Mouse (Mus musculus): Measurements from ENCODE around the gene Bach2. TPM values are rescaled to one million over a fixed set of nuclear protein-coding genes. Genes with fewer than 3 reads are reported as not detected.

Gene Bach2
- polyA plus RNA-seq, 1 experiment from 2014 or later = 8.2 TPM

- Histone ChIP-seq H3K4me1 (ENCODE audit: control insufficient read depth in 2 of 2, insufficient read depth in 2 of 2, low read length in 2 of 2) (peaks cover 23 to 38% of the 10 kb centered on the region in 2 experiments), H3K9me3 (ENCODE audit: control insufficient read depth, low read length) (no peaks in the 10 kb centered on the region), H3K4me2 (ENCODE audit: low read length) (peak overlapping the region; percentile 93), H3K4me3 (ENCODE audit: control insufficient read depth in 1 of 2, insufficient read depth in 1 of 2, low read depth in 1 of 2, low read length in 2 of 2) (peak overlapping the region in 1 of 2 experiments; percentile 93; a peak in 2 of 4 replicates), H3K9ac (ENCODE audit: low read length) (peak overlapping the region; percentile 95), H3K36me3 (ENCODE audit: control insufficient read depth, insufficient read depth, low read length) (no peaks in the 10 kb centered on the region), H3K27ac (replicated peaks in 1 of 2; ENCODE audit: control insufficient read depth in 1 of 2, insufficient read depth in 1 of 2, low read depth in 2 of 2, low read length in 2 of 2) (peak overlapping the region in 1 of 2 experiments; percentile 93; a peak in 1 of 4 replicates), H3K27me3 (ENCODE audit: control insufficient read depth, insufficient read depth, low read length) (no peaks in the 10 kb centered on the region)
- no peak for ATAC-seq (ENCODE audit: insufficient number of reproducible peaks, insufficient read depth, low FRiP score, low read depth)
- WGBS = 33% methylated on average over 9 of the region's 9 CpGs
Measured at GRCm38 (mm10) chr4:32240457-32241030, 1.9 kb downstream of the Bach2 start.

- no peak overlapping the region for H3K4me2 ChIP-seq (ENCODE audit: low read length)
- 65% methylated on average over 6 of the region's 6 CpGs for WGBS
- no peaks in the 10 kb centered on the region for H3K9me3 ChIP-seq (ENCODE audit: control insufficient read depth, low read length)
- 0 out of 2 replicates have a peak overlapping the region, but pooled peaks have one; percentile 21 for H3K9ac ChIP-seq (ENCODE audit: low read length)
- no peak overlapping the region for H3K4me3 ChIP-seq (ENCODE audit: control insufficient read depth in 1 of 2, insufficient read depth in 1 of 2, low read depth in 1 of 2, low read length in 2 of 2)
- peaks cover 26 to 43% of the 10 kb centered on the region in 2 experiments for H3K4me1 ChIP-seq (ENCODE audit: control insufficient read depth in 2 of 2, insufficient read depth in 2 of 2, low read length in 2 of 2)
- no peaks in the 10 kb centered on the region for H3K36me3 ChIP-seq (ENCODE audit: control insufficient read depth, insufficient read depth, low read length)
- H3K27ac ChIP-seq (replicated peaks in 1 of 2; ENCODE audit: control insufficient read depth in 1 of 2, insufficient read depth in 1 of 2, low read depth in 2 of 2, low read length in 2 of 2) = no peak overlapping the region
- no peak for ATAC-seq (ENCODE audit: insufficient number of reproducible peaks, insufficient read depth, low FRiP score, low read depth)
- no peaks in the 10 kb centered on the region for H3K27me3 ChIP-seq (ENCODE audit: control insufficient read depth, insufficient read depth, low read length)
Measured at GRCm38 (mm10) chr4:32241351-32241980, 2.9 kb downstream of the Bach2 start.

- no peak overlapping the region for H3K4me2 ChIP-seq (ENCODE audit: low read length)
- H3K4me1 ChIP-seq (ENCODE audit: control insufficient read depth in 2 of 2, insufficient read depth in 2 of 2, low read length in 2 of 2) = peaks cover 31 to 50% of the 10 kb centered on the region in 2 experiments
- 55% methylated on average over 6 of the region's 6 CpGs for WGBS
Measured at GRCm38 (mm10) chr4:32242122-32242615, 3.6 kb downstream of the Bach2 start.

GRCm38 (mm10) chr4:32243458-32243857 is 4.9 kb downstream of the Bach2 start:
- H3K4me3 ChIP-seq (ENCODE audit: control insufficient read depth in 1 of 2, insufficient read depth in 1 of 2, low read depth in 1 of 2, low read length in 2 of 2) = no peak overlapping the region
- H3K27ac ChIP-seq (replicated peaks in 1 of 2; ENCODE audit: control insufficient read depth in 1 of 2, insufficient read depth in 1 of 2, low read depth in 2 of 2, low read length in 2 of 2) = peak overlapping the region; percentile 77 to 84
- H3K9me3 ChIP-seq (ENCODE audit: control insufficient read depth, low read length) = no peaks in the 10 kb centered on the region
- ATAC-seq (ENCODE audit: insufficient number of reproducible peaks, insufficient read depth, low FRiP score, low read depth) = no peak
- H3K9ac ChIP-seq (ENCODE audit: low read length) = no peak overlapping the region
- H3K4me2 ChIP-seq (ENCODE audit: low read length) = peak overlapping the region; percentile 29
- no peaks in the 10 kb centered on the region for H3K36me3 ChIP-seq (ENCODE audit: control insufficient read depth, insufficient read depth, low read length)
- H3K27me3 ChIP-seq (ENCODE audit: control insufficient read depth, insufficient read depth, low read length) = no peaks in the 10 kb centered on the region
- peaks cover 43 to 63% of the 10 kb centered on the region in 2 experiments for H3K4me1 ChIP-seq (ENCODE audit: control insufficient read depth in 2 of 2, insufficient read depth in 2 of 2, low read length in 2 of 2)
- WGBS = 15% methylated on average over 10 of the region's 10 CpGs

More at GRCm38 (mm10) chr4:32242122-32242615, 3.6 kb downstream of the Bach2 start:
- no peaks in the 10 kb centered on the region for H3K9me3 ChIP-seq (ENCODE audit: control insufficient read depth, low read length)
- H3K36me3 ChIP-seq (ENCODE audit: control insufficient read depth, insufficient read depth, low read length) = no peaks in the 10 kb centered on the region
- no peak for ATAC-seq (ENCODE audit: insufficient number of reproducible peaks, insufficient read depth, low FRiP score, low read depth)
- H3K4me3 ChIP-seq (ENCODE audit: control insufficient read depth in 1 of 2, insufficient read depth in 1 of 2, low read depth in 1 of 2, low read length in 2 of 2) = no peak overlapping the region
- H3K9ac ChIP-seq (ENCODE audit: low read length) = no peak overlapping the region
- no peaks in the 10 kb centered on the region for H3K27me3 ChIP-seq (ENCODE audit: control insufficient read depth, insufficient read depth, low read length)
- H3K27ac ChIP-seq (replicated peaks in 1 of 2; ENCODE audit: control insufficient read depth in 1 of 2, insufficient read depth in 1 of 2, low read depth in 2 of 2, low read length in 2 of 2) = no peak overlapping the region

- Histone ChIP-seq H3K9me3 (ENCODE audit: control insufficient read depth, low read length) (no peaks in the 10 kb centered on the region), H3K27me3 (ENCODE audit: control insufficient read depth, insufficient read depth, low read length) (no peaks in the 10 kb centered on the region), H3K36me3 (ENCODE audit: control insufficient read depth, insufficient read depth, low read length) (no peaks in the 10 kb centered on the region), H3K9ac (ENCODE audit: low read length) (peak overlapping the region; percentile 10), H3K27ac (replicated peaks in 1 of 2; ENCODE audit: control insufficient read depth in 1 of 2, insufficient read depth in 1 of 2, low read depth in 2 of 2, low read length in 2 of 2) (peak overlapping the region; percentile 56 to 61), H3K4me3 (ENCODE audit: control insufficient read depth in 1 of 2, insufficient read depth in 1 of 2, low read depth in 1 of 2, low read length in 2 of 2) (no peak overlapping the region; a peak in 1 of 4 replicates), H3K4me1 (ENCODE audit: control insufficient read depth in 2 of 2, insufficient read depth in 2 of 2, low read length in 2 of 2) (peaks cover 48 to 71% of the 10 kb centered on the region in 2 experiments), H3K4me2 (ENCODE audit: low read length) (peak overlapping the region; percentile 17)
- 34% methylated on average over 18 of the region's 18 CpGs for WGBS
- ATAC-seq (ENCODE audit: insufficient number of reproducible peaks, insufficient read depth, low FRiP score, low read depth) = no peak; the same call in 1 of the 2 replicates
Measured at GRCm38 (mm10) chr4:32244092-32244745, 5.6 kb downstream of the Bach2 start.

GRCm38 (mm10) chr4:32245586-32245985 is 7.0 kb downstream of the Bach2 start:
- H3K27ac ChIP-seq (replicated peaks in 1 of 2; ENCODE audit: control insufficient read depth in 1 of 2, insufficient read depth in 1 of 2, low read depth in 2 of 2, low read length in 2 of 2) = no peak overlapping the region
- H3K36me3 ChIP-seq (ENCODE audit: control insufficient read depth, insufficient read depth, low read length) = no peaks in the 10 kb centered on the region
- no peak for ATAC-seq (ENCODE audit: insufficient number of reproducible peaks, insufficient read depth, low FRiP score, low read depth)
- H3K4me1 ChIP-seq (ENCODE audit: control insufficient read depth in 2 of 2, insufficient read depth in 2 of 2, low read length in 2 of 2) = peaks cover 59 to 75% of the 10 kb centered on the region in 2 experiments
- no peaks in the 10 kb centered on the region for H3K27me3 ChIP-seq (ENCODE audit: control insufficient read depth, insufficient read depth, low read length)
- no peak overlapping the region for H3K9ac ChIP-seq (ENCODE audit: low read length)
- WGBS = 85% methylated on average over 6 of the region's 6 CpGs
- no peaks in the 10 kb centered on the region for H3K9me3 ChIP-seq (ENCODE audit: control insufficient read depth, low read length)
- H3K4me3 ChIP-seq (ENCODE audit: control insufficient read depth in 1 of 2, insufficient read depth in 1 of 2, low read depth in 1 of 2, low read length in 2 of 2) = no peak overlapping the region
- no peak overlapping the region for H3K4me2 ChIP-seq (ENCODE audit: low read length)

GRCm38 (mm10) chr4:32246020-32246419 is 7.4 kb downstream of the Bach2 start:
- no peak overlapping the region for H3K9ac ChIP-seq (ENCODE audit: low read length)
- peaks cover 59 to 74% of the 10 kb centered on the region in 2 experiments for H3K4me1 ChIP-seq (ENCODE audit: control insufficient read depth in 2 of 2, insufficient read depth in 2 of 2, low read length in 2 of 2)
- 71% methylated on average over 6 of the region's 6 CpGs for WGBS
- H3K27ac ChIP-seq (replicated peaks in 1 of 2; ENCODE audit: control insufficient read depth in 1 of 2, insufficient read depth in 1 of 2, low read depth in 2 of 2, low read length in 2 of 2) = no peak overlapping the region; a peak in 1 of 4 replicates
- no peaks in the 10 kb centered on the region for H3K36me3 ChIP-seq (ENCODE audit: control insufficient read depth, insufficient read depth, low read length)
- ATAC-seq (ENCODE audit: insufficient number of reproducible peaks, insufficient read depth, low FRiP score, low read depth) = no peak
- no peaks in the 10 kb centered on the region for H3K27me3 ChIP-seq (ENCODE audit: control insufficient read depth, insufficient read depth, low read length)
- H3K4me3 ChIP-seq (ENCODE audit: control insufficient read depth in 1 of 2, insufficient read depth in 1 of 2, low read depth in 1 of 2, low read length in 2 of 2) = no peak overlapping the region
- H3K4me2 ChIP-seq (ENCODE audit: low read length) = no peak overlapping the region
- H3K9me3 ChIP-seq (ENCODE audit: control insufficient read depth, low read length) = no peaks in the 10 kb centered on the region
